Mouse (Mus musculus) embryo, embryonic 10.5 days (tissue): ENCODE data around the gene Spint1.
A peak's percentile ranks its signal among the peaks of the same experiment; 100 is the strongest.

Source experiments
- DNase-seq: peaks from one replicate; pipeline ENCODE4 v3.0.0-alpha.2; 2015; ENCODE audit warnings: low spot score

Gene Spint1

GRCm38 (mm10) chr2:119293776-119294390 is 56.7 kb downstream of the Spint1 start:
- DNase-seq: no peak

- no peak for DNase-seq
These were observed 57.2 kb downstream of the Spint1 start for GRCm38 (mm10) chr2:119294411-119294810.

DNA sequence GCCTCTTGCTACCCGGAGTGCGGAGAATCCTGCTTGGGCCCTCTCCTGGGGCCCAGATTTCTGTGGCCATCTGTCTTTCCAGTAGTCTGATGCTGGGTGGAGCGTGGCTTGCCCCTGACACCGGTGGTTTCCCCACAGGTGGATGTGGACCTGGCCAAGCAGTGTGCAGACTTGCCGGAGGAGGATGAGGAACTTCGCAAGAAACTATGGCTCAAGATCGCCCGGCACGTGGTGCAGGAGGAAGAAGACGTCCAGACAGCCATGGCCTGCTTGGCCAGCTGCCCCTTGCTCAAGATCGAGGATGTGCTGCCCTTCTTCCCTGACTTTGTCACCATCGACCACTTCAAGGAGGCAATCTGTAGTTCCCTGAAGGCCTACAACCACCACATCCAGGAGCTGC is 59.6 kb downstream of the Spint1 start:
- no peak for DNase-seq

DNA sequence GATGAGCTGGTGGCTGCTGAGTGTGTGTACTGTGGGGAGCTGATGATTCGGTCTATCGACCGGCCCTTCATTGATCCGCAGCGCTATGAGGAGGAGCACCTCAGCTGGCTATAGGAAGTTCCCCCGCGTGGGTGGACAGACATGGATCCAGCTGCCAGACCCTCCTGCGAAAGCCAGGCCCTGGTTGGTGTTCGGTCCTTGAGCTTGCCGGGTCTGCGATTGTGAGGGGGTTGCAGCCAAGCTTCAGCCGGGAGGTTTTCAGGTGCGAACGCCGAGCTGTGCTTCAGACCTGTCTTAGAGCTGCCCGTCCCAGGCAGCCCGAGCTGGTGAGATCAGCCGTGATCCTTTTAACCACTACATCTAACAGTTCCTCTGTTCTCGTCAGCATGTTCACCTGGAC is 60.3 kb downstream of the Spint1 start:
- no peak for DNase-seq

- peak; percentile 74 for DNase-seq
These were observed 61.2 kb downstream of the Spint1 start for GRCm38 (mm10) chr2:119298330-119298729.

DNA sequence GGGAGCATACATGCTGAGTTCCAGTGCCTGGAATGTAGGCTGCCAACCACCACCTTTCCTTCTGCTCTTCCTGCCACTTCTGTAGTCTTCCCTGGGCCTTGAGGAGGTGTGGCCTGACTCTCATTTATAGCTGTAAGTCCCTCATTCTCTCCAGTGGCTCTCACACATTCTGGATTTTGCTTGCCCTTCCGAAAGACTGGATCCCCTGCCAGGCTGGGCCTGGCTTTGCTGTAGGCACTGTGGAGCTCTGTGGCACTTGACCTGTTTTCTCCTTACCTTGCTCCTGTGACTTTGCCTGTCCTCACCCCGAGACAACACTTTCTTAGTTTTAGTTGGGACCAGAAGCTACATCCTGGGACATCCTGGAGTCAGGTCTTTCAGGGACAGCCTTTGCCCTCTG is 61.7 kb downstream of the Spint1 start:
- no peak for DNase-seq
